Mouse (Mus musculus) spleen, adult 2 months (tissue): Measurements from ENCODE around the gene Asic2. TPM values are rescaled to one million over a fixed set of nuclear protein-coding genes. Genes with fewer than 3 reads are reported as not detected.
A peak's percentile ranks its signal among the peaks of the same experiment; 100 is the strongest.

ENCODE experiments used
- DNase-seq, 2 experiments: peaks; one replicate each; pipeline versions ENCODE4 v3.0.0 to v3.0.0-alpha.2; 2012 to 2021; ENCODE audit warnings: low spot score in 2 of 2, low read depth in 1 of 2
- H3K27ac ChIP-seq: fragments of 200-500 bp; 2 replicates; pipeline ENCODE4 v1.5.1; 2012; ENCODE audit warnings: low read length, inconsistent platforms; ENCODE audit not compliant: insufficient read depth
- H3K27me3 ChIP-seq: fragments of 200-500 bp; 2 replicates; pipeline ENCODE4 v1.6.1; 2012; ENCODE audit warnings: mild to moderate bottlenecking, moderate library complexity, low read length, inconsistent platforms; ENCODE audit not compliant: control insufficient read depth, insufficient read depth
- H3K36me3 ChIP-seq: fragments of 200-500 bp; 2 replicates; pipeline ENCODE4 v1.6.1; 2012; ENCODE audit warnings: mild to moderate bottlenecking, low read length, inconsistent platforms; ENCODE audit not compliant: control insufficient read depth, insufficient read depth
- H3K4me1 ChIP-seq: fragments of 200-500 bp; 2 replicates; pipeline ENCODE4 v1.6.1; 2011; ENCODE audit warnings: inconsistent platforms; ENCODE audit not compliant: control insufficient read depth, insufficient read depth, insufficient read length
- H3K4me3 ChIP-seq: fragments of 200-500 bp; 2 replicates; pipeline ENCODE4 v1.5.1; 2011; ENCODE audit warnings: mild to moderate bottlenecking, inconsistent platforms; ENCODE audit not compliant: insufficient read depth, insufficient read length; ENCODE audit errors: extremely low read depth
- CTCF ChIP-seq: fragments of 200-500 bp; IDR thresholded peaks from 2 replicates; pipeline ENCODE4 v1.5.1; 2011; ENCODE audit warnings: mild to moderate bottlenecking, inconsistent platforms; ENCODE audit not compliant: insufficient read depth, insufficient read length, insufficient replicate concordance; ENCODE audit errors: extremely low read depth
- POLR2A ChIP-seq: fragments of 200-500 bp; IDR thresholded peaks from 2 replicates; pipeline ENCODE4 v1.6.1; 2011; ENCODE audit warnings: low read depth, low read length, inconsistent platforms
- WGBS: fragments of 180-500 bp; shearing (Covaris S2); methylation state at CpG from one replicate; pipeline ENCODE4 v1.1.7; 2018; 5-methylcytosine and 5-hydroxymethylcytosine counted together
- polyA plus RNA-seq: library from polyadenylated mRNA; depleted of rRNA; stranded (reverse); fragments of >200 nt; gene quantifications from 2 replicates; pipeline ENCODE4 v1.2.3, GENCODE M21; 2012

Gene Asic2
- polyA plus RNA-seq, 1 experiment, result 0.46 TPM

DNA sequence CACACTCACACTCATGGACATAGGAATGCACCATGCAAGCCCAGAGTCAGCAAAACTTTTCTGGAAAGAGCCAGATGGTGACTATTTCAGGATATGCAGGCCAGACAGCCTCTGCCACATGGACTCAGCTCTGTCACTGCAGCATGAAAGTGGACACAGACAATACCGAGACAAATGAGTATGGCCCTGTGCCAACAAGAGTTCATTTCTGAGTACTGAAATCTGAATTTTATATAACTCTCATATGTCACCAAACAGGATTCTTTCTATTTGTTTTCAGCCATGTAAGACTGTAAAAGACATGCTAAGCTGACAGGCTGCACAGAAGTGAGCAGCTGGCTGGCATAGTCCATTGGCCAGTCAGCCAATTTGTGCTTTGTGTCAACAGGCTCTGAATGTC lies 309.4 kb downstream of the Asic2 start:
- Histone ChIP-seq H3K4me1 (no peaks in the 10 kb centered on the region), H3K4me3 (no peak overlapping the region), H3K27ac (no peak overlapping the region), H3K27me3 (no peaks in the 10 kb centered on the region), H3K36me3 (no peaks in the 10 kb centered on the region)
- WGBS, result 85% methylated on average over 1 of the region's 1 CpGs
- no peak for DNase-seq
- TF ChIP-seq CTCF (no peak), POLR2A (no peak)

DNA sequence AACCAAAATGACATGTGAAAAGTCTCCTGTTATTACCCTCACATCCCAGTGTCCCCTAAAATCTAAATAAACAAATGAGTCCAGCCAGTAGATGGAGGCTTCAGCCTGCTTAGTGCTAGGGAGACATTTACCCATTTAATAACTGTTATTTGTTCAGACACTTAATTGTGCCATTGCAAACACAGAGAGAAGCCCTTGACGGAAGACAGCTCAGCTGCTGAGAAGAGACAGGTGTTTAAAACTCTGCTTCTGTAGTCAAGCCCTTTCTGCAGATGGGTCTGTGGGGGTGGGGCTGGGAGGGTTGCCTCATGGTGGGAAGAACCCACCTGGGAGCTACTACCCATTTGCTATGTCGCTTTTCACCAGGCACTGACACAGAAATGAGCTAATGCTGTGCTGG lies 311.1 kb downstream of the Asic2 start:
- 75% methylated on average over 2 of the region's 2 CpGs for WGBS
- no peaks in the 10 kb centered on the region for H3K27me3 ChIP-seq
- TF ChIP-seq POLR2A (no peak), CTCF (no peak)
- no peak overlapping the region for H3K27ac ChIP-seq
- H3K4me1 ChIP-seq, result no peaks in the 10 kb centered on the region
- no peak overlapping the region for H3K4me3 ChIP-seq
- no peak for DNase-seq
- no peaks in the 10 kb centered on the region for H3K36me3 ChIP-seq

GRCm38 (mm10) chr11:81647828-81648227 lies 320.4 kb downstream of the Asic2 start:
- H3K27ac ChIP-seq, result no peak overlapping the region
- no peak for DNase-seq
- 44% methylated on average over 4 of the region's 4 CpGs for WGBS
- TF ChIP-seq CTCF, result no peak
- TF ChIP-seq POLR2A, result no peak
- no peaks in the 10 kb centered on the region for H3K27me3 ChIP-seq
- H3K4me3 ChIP-seq, result no peak overlapping the region
- H3K4me1 ChIP-seq, result no peaks in the 10 kb centered on the region
- H3K36me3 ChIP-seq, result no peaks in the 10 kb centered on the region

DNA sequence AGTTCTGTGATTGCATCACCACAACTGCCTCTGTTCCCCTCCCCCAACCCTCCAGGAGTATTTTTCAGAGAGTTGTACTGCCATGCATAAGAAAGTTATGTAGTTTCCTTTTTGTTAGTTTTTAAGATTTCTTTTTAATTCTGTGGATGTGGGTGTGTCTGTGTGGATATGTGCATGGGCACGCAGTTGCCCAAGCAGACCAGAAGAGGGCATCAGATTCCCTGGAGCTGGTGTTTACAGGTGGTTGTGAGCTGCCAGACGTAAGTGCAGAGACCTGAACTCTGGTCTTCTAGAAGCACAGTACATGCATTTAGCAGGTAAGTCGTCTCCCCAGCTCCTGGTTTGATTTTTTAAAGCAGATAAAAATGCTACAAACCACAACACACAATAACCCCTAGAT lies 322.7 kb downstream of the Asic2 start:
- Histone ChIP-seq H3K27me3 (no peaks in the 10 kb centered on the region), H3K36me3 (no peaks in the 10 kb centered on the region), H3K4me1 (no peaks in the 10 kb centered on the region), H3K27ac (no peak overlapping the region), H3K4me3 (no peak overlapping the region)
- WGBS, result 82% methylated on average over 3 of the region's 3 CpGs
- TF ChIP-seq POLR2A, result no peak
- no peak for TF ChIP-seq CTCF
- no peak for DNase-seq

DNA sequence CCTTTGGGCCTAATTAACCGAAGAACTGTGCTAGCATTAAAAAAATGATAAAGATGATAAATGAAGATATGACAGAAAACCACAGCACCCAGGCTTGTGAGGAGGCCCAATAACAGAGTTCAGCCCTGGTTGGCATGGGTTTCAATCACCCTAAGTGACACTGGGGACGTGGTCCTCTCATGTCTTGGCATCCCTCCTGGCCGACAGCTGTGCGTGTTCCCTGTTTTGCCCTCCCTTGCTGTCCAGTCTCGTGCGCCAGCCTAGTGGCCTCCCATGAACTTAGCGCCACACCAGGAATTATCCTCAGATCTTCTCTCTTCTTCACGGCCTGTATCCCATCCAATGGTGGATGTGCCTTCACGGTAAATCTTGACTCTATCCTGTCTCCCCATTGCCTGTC lies 331.9 kb downstream of the Asic2 start:
- TF ChIP-seq POLR2A (no peak), CTCF (no peak)
- no peak overlapping the region for H3K4me3 ChIP-seq
- no peaks in the 10 kb centered on the region for H3K27me3 ChIP-seq
- no peak overlapping the region for H3K27ac ChIP-seq
- H3K4me1 ChIP-seq, result no peaks in the 10 kb centered on the region
- WGBS, result 87% methylated on average over 9 of the region's 9 CpGs
- DNase-seq, result no peak
- no peaks in the 10 kb centered on the region for H3K36me3 ChIP-seq

GRCm38 (mm10) chr11:81634360-81635350 lies 333.6 kb downstream of the Asic2 start:
- H3K27ac ChIP-seq, result no peak overlapping the region
- WGBS, result 63% methylated on average over 25 of the region's 25 CpGs
- no peaks in the 10 kb centered on the region for H3K4me1 ChIP-seq

GRCm38 (mm10) chr11:81625199-81625598 lies 343.1 kb downstream of the Asic2 start:
- no peak for DNase-seq
- Histone ChIP-seq H3K4me1 (no peaks in the 10 kb centered on the region), H3K27ac (no peak overlapping the region), H3K4me3 (no peak overlapping the region), H3K27me3 (no peaks in the 10 kb centered on the region), H3K36me3 (no peaks in the 10 kb centered on the region)
- TF ChIP-seq CTCF, result no peak
- TF ChIP-seq POLR2A, result no peak
- WGBS, result 73% methylated on average over 4 of the region's 4 CpGs

More at GRCm38 (mm10) chr11:81634360-81635350, 333.6 kb downstream of the Asic2 start:
- Histone ChIP-seq H3K4me3 (no peak overlapping the region), H3K27me3 (no peaks in the 10 kb centered on the region), H3K36me3 (no peaks in the 10 kb centered on the region)
- peak; percentile 54; the same call in 1 of the 2 replicates for TF ChIP-seq CTCF
- no peak for TF ChIP-seq POLR2A
- no peak for DNase-seq
